ENCODE assay signal across 16 mouse cellular contexts in genomic region chr1:156913190-156913589, GRCm38 (mm10).
"Had no signal": no experiment of that assay in that cellular context is flagged by ENCODE, and none has a peak within 500 bp of the region (broad histone marks: within the 10 kb centered on the region; RNA-seq: fewer than 3 reads in every experiment).

No protein-coding gene starts in this region.

- H3K36me3 ChIP-seq: liver, embryonic 13.5 days; liver, embryonic 15.5 days; lung, embryonic 15.5 days; midbrain, embryonic 13.5 days; midbrain, embryonic 15.5 days; neural tube, embryonic 12.5 days; stomach, embryonic 15.5 days had no signal

- H3K9ac ChIP-seq: liver, embryonic 13.5 days; liver, embryonic 15.5 days; liver, postnatal 0 days; lung, embryonic 15.5 days; midbrain, embryonic 13.5 days; midbrain, embryonic 15.5 days; neural tube, embryonic 12.5 days; stomach, embryonic 15.5 days had no signal

- DNase-seq: liver, embryonic 13.5 days; liver, postnatal 0 days; lung, adult 2 months; lung, postnatal 14 days; right cerebral cortex, postnatal 14 days had no signal

- H3K4me2 ChIP-seq: liver, embryonic 11.5 days; liver, embryonic 13.5 days; liver, embryonic 15.5 days; lung, embryonic 15.5 days; midbrain, embryonic 11.5 days; midbrain, embryonic 13.5 days; midbrain, embryonic 15.5 days; neural tube, embryonic 12.5 days; stomach, embryonic 15.5 days had no signal

- H3K4me3 ChIP-seq: liver, embryonic 13.5 days; liver, embryonic 15.5 days; lung, embryonic 15.5 days; megakaryocyte, embryonic 14.5 days; midbrain, embryonic 13.5 days; midbrain, embryonic 15.5 days; neural tube, embryonic 12.5 days; stomach, embryonic 15.5 days had no signal

- H3K27me3 ChIP-seq: liver, embryonic 13.5 days; liver, embryonic 15.5 days; lung, embryonic 15.5 days; megakaryocyte, embryonic 14.5 days; midbrain, embryonic 13.5 days; midbrain, embryonic 15.5 days; neural tube, embryonic 12.5 days; stomach, embryonic 15.5 days had no signal

- H3K27ac ChIP-seq: liver, embryonic 13.5 days; liver, embryonic 15.5 days; lung, embryonic 15.5 days; macrophage; midbrain, embryonic 13.5 days; midbrain, embryonic 15.5 days; neural tube, embryonic 12.5 days; stomach, embryonic 15.5 days; stomach, postnatal 0 days had no signal

- H3K4me1 ChIP-seq: neural tube, embryonic 12.5 days; stomach, embryonic 15.5 days had no signal

- H3K9me3 ChIP-seq: liver, embryonic 13.5 days; liver, embryonic 15.5 days; lung, embryonic 15.5 days; megakaryocyte, embryonic 14.5 days; midbrain, embryonic 13.5 days; midbrain, embryonic 15.5 days; neural tube, embryonic 12.5 days; stomach, embryonic 15.5 days had no signal
